Mouse (Mus musculus) kidney, postnatal 10 days (tissue): ENCODE data around the gene Gm648.
"Not testable (repeated sequence)": the region's sequence is repeated elsewhere in the genome, so short reads cannot be mapped to it uniquely, and the experiment has no call there.

Experiments used
- DNase-seq: peaks from one replicate; pipeline ENCODE4 v3.0.0; 2021; ENCODE audit warnings: mixed read lengths

Gene Gm648

DNA sequence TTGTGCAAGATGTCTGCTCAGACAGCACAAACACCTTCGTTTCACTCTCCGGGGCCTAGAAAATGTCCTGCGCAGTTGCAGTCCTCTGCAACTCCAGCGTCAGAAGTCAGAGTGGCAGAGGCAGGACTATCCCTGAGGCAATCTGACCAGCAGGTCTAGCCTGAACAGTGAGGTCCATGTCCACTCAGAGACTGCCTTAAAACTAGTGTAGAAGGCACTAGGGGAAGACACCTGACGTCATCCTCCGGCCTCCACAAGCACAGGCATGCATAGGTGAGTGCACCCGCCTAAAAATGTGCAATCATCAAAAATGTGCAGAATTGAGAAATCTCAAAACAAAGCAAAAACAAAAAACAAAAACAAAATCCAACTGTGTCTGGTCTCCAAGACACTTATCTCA lies at the start of gene Gm648:
Gm648 (minus strand) TSS at position 101 of the 400 bp plus-strand sequence.
- no peak for DNase-seq

- DNase-seq, result peak; percentile 94
Measured at GRCm38 (mm10) chrX:56597887-56598640, 48.7 kb upstream of the Gm648 start, which contains the start of gene Mmgt1. Gene Mmgt1, minus strand, starts transcription at chrX:56598069.

DNA sequence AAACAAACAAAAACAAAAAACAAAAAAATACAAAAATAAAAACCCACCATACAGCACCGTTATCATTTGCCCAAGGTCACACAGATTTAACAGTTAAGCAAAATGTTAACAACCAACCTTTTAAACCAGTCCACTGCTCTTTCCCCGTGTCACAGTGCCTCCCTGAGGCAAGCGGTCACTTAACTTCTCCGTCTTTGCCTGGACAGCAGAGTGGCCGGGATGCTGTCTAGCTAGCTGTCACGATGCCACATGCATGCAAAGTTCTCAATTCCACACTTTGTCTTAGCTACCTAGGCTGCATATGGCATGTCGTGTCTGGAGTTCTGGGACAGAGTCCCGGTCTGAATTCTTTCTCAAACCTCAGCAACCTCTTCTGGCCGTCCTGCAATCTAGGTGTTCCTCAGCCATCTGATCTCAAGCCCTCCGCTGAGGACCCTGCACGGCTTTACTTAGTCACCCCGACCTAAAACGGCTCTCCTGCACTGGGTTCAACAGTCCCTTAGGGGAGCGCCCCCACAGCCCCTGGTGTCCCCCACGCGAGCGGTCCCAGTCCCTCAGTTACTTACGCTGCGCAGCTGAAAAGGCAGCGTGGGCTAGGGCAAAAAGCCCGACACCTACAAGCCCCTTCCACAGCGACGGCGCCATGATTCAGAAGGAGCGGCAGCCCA lies 47.9 kb upstream of the Gm648 start:
- DNase-seq, result peak; percentile 31

DNA sequence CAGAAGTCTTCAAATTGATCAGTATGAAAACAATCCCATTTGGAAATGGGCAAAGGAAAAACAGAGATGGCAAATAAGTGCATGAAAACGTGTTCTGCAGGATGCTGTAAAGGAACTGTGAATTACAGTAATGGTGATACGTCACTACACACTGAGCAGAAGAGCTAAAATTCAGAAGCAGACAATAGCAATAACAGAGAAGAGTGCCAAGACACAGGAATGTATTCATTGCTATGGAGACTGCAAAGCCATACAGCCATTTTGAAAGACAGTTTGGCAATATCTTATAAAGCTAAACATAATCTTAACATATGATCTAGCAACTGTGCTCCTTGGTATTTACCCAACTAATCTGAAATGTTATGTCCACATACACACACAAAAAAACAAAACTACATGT lies 28.8 kb upstream of the Gm648 start:
- DNase-seq, result no peak

- DNase-seq, result peak; percentile 34
Measured at GRCm38 (mm10) chrX:56572465-56572864, 23.1 kb upstream of the Gm648 start.

DNA sequence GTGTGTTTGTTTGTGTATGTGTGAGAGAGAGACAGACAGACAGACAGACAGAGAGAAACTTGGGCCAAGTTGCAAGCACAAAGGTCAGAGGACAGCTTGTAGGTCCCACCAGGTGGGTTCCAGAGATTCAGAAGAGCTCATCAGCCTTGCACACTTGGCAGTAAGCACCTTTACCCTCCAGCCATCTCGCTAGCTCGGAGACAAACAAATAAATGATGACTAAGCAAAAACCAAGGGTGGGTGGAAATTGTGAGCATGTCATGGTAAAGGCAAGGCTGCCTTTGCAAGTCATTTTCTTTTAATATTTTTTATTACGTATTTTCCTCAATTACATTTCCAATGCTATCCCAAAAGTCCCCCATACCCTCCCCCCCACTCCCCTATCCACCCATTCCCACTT lies 4.2 kb upstream of the Gm648 start:
- DNase-seq, result no peak

- peak; percentile 44 for DNase-seq
Measured at GRCm38 (mm10) chrX:56537162-56537561, 12.2 kb downstream of the Gm648 start.

DNA sequence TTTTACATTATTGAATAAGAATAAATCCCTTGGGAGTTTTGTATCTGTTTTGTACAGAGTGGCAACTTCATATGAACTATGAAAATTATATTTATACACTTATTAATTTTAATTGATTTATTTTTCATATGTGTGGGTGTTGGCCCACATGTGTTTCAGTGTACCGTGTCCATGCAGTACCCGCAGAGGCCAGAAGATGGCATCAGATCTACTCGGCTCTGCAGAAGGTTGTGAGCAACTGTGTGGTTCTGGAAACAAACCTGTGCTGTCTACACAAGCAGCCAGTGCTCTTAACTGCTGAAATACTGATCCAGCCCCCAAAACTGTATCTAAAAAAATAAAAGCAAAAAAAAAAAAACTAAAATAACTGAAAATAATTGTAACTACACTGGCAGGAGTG lies 18.1 kb downstream of the Gm648 start:
- peak; percentile 77 for DNase-seq

- DNase-seq, result not testable (repeated sequence)
Measured at GRCm38 (mm10) chrX:56524442-56524841, 25.0 kb downstream of the Gm648 start, which contains the start of gene Gm10477. Gene Gm10477, plus strand, starts transcription at chrX:56524742.

DNA sequence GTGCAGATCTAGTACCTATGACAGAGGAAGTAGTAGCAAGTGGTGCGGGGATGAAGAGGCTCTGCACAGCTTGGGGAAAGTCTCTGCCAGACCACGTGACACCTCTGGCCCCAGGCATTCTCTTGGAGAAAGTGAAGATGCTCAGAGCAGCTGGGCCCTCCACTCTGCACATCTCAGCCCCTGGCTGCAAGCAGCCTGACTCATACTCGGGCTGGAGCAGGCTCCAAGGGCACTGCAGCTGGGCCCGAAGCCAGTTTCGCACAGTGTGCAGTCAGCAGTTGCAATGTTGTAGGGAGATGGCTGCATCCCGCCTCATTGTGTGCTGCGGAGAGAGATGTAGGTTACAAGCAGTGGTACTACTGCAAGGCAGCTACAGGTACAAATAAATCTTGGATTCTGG lies 52.2 kb downstream of the Gm648 start:
- DNase-seq, result no peak
